Mouse (Mus musculus) liver, embryonic 13.5 days (tissue): ENCODE measurements around the gene Slamf9. TPM values are rescaled to one million over a fixed set of nuclear protein-coding genes. Genes with fewer than 3 reads are reported as not detected.

Experiments
- polyA plus RNA-seq: library from polyadenylated mRNA; unstranded; fragments of >200 nt; fragmentation: Nextera tagmentation; extraction: Ambion mirVana; gene quantifications from 2 replicates; pipeline ENCODE4 v1.2.1, GENCODE M21; 2015

The Slamf9 gene
- polyA plus RNA-seq, 1 experiment from 2014 or later = 1.9 TPM

Other genes with a start within 250 kb of the Slamf9 start
- 0.03 TPM in 1 of 2 replicates, not detected in the other for gene Atp1a4, start 216.9 kb upstream of the Slamf9 start, polyA plus RNA-seq
- 15.4 and 16.8 TPM in 2 replicates for gene Igsf8, start 213.7 kb upstream of the Slamf9 start, polyA plus RNA-seq
- 0.25 and 0.32 TPM in 2 replicates for gene Atp1a2, start 177.3 kb upstream of the Slamf9 start, polyA plus RNA-seq
- 0.05 TPM in 1 of 2 replicates, not detected in the other for gene Kcnj9, start 146.0 kb upstream of the Slamf9 start, polyA plus RNA-seq
- gene Kcnj10, start 134.1 kb upstream of the Slamf9 start, polyA plus RNA-seq = 0.03 and 0.07 TPM in 2 replicates
- gene Pigm, start 98.8 kb upstream of the Slamf9 start, polyA plus RNA-seq = 2.4 and 2.7 TPM in 2 replicates
- 1.6 and 2.5 TPM in 2 replicates for gene Igsf9, start 6.4 kb downstream of the Slamf9 start, polyA plus RNA-seq
- gene Tagln2, start 24.7 kb downstream of the Slamf9 start, polyA plus RNA-seq = 127 and 145 TPM in 2 replicates
- gene Cfap45, start 45.4 kb downstream of the Slamf9 start, polyA plus RNA-seq = 0.17 and 0.44 TPM in 2 replicates
- gene Vsig8, start 80.6 kb downstream of the Slamf9 start, polyA plus RNA-seq = not detected in 2 replicates
- gene Slamf8, start 115.2 kb downstream of the Slamf9 start, polyA plus RNA-seq = 0.10 and 0.12 TPM in 2 replicates
- not detected in 2 replicates for gene Fcrl6, start 127.2 kb downstream of the Slamf9 start, polyA plus RNA-seq
- gene Dusp23, start 157.6 kb downstream of the Slamf9 start, polyA plus RNA-seq = 4.6 TPM in 2 replicates
- 14.7 and 16.8 TPM in 2 replicates for gene Crp, start 222.7 kb downstream of the Slamf9 start, polyA plus RNA-seq